Mouse (Mus musculus) induced T-regulatory cell, adult 2 months (primary cell): Measurements from ENCODE around the gene Atg4b.
"Not testable (repeated sequence)": the region's sequence is repeated elsewhere in the genome, so short reads cannot be mapped to it uniquely, and the experiment has no call there.

Experiments
- DNase-seq: peaks from one replicate; pipeline ENCODE4 v3.0.0-alpha.2; 2012; ENCODE audit warnings: low read depth

Gene Atg4b

DNA sequence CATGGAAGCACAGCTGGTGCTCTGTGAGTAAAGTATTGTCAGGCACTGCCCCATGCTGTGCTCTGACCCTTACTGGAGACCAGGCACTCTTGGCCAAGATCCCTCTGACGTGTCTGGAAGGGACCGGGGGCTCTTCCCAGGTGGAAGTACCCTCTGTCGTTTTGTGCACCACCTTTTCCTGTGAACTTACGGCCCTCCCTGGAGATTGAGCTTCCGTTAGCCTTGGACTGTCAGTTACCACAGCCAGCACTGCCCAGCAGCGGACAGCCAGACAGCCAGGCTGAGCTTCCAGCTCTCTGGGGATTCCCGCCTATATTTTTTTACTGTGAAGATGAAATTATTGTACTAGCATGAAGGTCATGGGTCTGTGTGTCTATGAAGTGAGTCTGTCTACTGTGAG lies 67.4 kb downstream of the Atg4b start:
- DNase-seq: no peak

DNA sequence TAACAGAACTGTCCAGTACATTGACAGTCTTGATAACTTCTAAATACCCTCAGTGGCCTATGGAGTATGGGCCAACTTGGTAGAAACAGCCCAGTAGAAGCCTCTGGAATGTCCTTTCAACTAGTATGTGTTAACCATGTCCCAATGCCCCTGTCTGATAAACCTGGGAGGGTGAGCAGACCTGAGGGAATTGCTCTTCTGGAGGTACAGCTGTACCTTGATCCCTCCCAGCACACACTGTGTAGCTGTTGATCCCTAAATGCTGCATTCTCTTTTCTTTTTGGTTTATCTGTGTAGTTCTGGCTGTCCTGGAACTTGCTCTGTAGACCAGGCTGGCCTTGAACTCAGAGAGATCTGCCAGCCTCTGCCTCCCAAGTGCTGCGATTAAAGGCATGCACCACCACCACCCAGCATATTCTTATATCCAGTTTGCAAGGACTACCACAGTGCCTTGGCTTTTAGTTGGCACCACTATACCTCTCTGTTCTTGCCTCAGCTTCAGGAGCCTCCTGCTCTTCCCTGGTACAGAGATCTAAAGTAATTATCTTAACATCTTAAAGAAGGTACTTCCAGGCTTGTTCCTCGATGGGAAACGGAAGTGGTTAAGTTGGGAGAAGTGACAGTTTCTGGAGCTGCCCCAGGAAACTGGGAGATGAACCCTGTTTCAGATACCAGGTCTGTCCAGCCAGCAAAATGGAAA lies 72.6 kb downstream of the Atg4b start:
- DNase-seq: peak; percentile 37

GRCm38 (mm10) chr1:93824609-93825008 lies 73.3 kb downstream of the Atg4b start, which contains the start of gene D2hgdh:
D2hgdh (plus strand) TSS chr1:93824909.
- DNase-seq: no peak

DNA sequence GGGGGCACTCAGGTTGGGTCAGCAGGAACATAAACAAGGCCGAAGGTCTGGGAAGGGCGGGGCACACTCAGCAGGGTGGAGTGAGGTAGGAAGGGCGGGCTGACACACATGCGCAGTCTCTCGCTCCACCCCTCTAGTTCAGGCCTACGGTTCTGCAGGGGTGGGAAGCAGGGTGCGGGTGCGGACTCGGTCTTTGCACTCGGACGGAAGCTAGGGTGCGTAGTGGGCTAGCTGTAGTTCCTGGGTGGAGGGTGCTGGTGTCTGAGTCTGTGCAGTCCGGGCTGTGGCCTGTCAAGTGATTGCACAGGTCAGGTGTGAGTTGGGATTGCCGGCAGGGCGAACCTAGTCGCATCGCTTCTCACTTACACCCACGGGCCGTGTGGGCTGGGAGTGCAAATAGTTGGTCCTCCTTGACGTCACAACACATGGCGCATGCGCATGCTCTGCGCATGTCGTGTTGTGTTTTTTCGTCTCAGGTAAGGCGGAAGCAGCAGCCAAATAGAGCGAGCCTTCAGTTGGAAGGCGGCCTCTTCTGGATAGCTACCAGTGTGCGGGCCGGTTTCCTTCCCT lies 73.9 kb downstream of the Atg4b start:
- peak; percentile 100 for DNase-seq

- DNase-seq: no peak
Measured at GRCm38 (mm10) chr1:93825771-93826539, 74.7 kb downstream of the Atg4b start.

GRCm38 (mm10) chr1:93826540-93826835 lies 75.2 kb downstream of the Atg4b start:
- DNase-seq: no peak

DNA sequence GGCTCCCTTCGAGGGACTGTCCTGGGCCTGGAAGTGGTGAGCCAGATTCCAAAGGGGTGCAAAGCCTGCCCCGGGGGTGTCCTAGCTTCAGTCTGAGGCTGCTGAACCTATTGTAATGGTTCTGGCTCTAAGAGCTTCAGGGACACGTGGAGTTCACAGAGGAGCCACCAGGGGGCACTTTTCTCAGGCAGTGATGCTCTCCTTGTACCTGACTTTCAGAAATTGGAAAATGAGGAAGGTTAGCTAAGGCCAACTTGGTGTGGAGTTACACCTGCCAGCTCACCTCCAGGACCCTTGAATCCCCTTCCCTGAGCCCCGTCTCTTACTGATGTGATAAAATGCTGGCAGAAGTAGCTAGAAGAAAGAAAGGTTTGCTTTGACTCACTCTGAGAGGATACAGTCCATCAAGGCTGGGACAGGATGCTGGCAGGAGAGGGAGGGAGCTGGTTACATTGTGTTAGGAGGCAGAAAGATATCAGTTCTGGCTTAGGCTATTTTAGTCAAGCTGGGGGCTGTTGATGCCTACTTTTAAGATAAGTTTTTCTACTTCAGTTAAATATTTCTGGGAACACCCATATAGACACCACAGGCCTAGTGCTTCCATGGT lies 81.6 kb downstream of the Atg4b start:
- peak; percentile 26 for DNase-seq

DNA sequence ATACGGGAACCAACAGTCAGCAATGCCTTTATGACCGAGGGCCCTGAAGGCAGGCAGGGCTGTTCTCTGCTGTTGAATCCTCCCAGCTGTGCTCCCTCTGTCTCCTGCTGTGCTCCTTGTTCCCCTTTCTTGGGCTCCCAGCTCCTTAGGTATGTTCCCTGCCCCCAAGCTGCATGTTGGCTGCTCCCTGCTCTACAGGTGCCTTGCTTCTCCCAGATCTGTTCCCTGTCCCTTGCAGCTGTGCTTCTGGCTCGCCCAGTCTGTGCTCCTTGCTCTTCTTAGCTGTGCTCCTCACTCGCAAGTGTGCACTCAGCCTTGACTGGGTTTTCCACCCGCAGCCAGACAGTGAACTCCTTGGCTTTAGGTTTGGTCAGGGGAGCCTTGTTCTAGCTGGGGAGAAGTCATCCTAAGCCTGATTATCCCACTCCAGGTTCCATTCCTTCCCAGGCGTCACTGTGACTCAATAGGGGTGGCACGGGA lies 83.4 kb downstream of the Atg4b start:
- DNase-seq: no peak

DNA sequence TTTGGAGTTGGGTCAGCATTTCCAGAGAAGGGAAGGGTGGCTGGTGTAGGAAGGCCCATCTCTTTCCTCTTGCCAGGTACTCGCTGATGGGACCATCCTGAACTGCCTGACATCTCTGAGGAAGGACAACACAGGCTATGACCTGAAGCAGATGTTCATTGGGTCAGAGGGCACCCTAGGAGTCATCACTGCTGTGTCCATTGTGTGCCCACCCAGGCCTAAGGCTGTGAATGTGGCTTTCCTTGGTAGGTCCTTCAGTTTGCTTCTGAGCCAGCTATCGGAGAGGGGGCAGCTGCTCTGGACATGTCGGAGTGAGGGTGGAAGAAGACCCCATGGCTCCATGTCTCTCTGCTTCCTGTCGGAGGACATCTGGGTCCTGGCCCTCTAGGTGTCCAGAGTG lies 83.9 kb downstream of the Atg4b start:
- no peak for DNase-seq

DNA sequence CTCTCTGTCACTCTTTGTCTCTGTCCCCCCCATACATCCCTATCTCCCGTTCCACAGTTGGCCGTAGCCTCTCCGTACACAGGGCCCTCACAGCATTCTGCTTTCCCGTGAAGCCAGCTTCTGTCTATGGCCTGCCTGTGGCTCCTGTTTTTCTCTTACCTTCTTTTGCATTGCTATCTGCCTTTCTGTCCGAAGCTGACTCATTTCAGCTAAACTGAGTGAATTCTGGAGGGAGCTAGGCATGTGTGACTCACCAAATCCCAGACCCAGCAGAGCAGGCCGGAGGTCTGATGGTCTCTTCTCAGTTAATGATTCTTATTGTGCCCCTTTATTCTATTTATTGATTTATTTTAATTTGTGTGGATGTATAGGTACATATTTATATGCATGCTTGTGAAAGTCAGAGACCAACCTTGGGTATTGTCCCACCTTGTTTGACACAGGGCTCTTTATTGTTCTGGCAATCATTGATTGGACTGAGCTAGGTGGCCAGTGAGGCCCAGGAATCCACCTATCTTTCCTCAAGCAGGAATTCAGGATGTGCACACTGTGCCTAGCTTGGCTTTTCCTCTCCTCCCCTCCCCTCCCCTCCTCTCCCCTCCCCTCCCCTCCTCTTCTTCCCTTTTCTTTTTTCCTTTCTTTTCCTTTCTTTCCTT lies 84.7 kb downstream of the Atg4b start:
- DNase-seq: no peak

- DNase-seq: no peak
Measured at GRCm38 (mm10) chr1:93836532-93836913, 85.2 kb downstream of the Atg4b start.

GRCm38 (mm10) chr1:93837335-93837734 lies 86.0 kb downstream of the Atg4b start:
- no peak for DNase-seq

- DNase-seq: not testable (repeated sequence)
Measured at GRCm38 (mm10) chr1:93838569-93838968, 87.3 kb downstream of the Atg4b start.
